Mouse (Mus musculus) liver, embryonic 12.5 days (tissue): ENCODE measurements at regions not wholly inside any gene's neighbourhood (a gene's known extent, or its start where the extent isn't known, plus 50 kb on each side); places are given as distances from the start of the nearest gene placed in this dataset.

Experiments used
- ATAC-seq: fragments of 200-750 bp; cut with Nextera tagmentation; 2 replicates; pipeline ENCODE4 v1.8.0; 2017; ENCODE audit warnings: moderate number of reproducible peaks, mild to moderate bottlenecking, moderate library complexity
- H3K27ac ChIP-seq: fragments of 300-500 bp; sonication (generic); 2 replicates; pipeline ENCODE4 v1.5.1; 2016; ENCODE audit warnings: mild to moderate bottlenecking
- H3K27me3 ChIP-seq: fragments of 300-500 bp; sonication (generic); replicated peaks from 2 replicates; pipeline ENCODE4 v1.6.1; 2016; ENCODE audit warnings: mild to moderate bottlenecking, moderate library complexity
- H3K36me3 ChIP-seq: fragments of 300-500 bp; sonication (generic); 2 replicates; pipeline ENCODE4 v1.6.1; 2016; ENCODE audit warnings: mild to moderate bottlenecking, moderate library complexity
- H3K4me1 ChIP-seq: fragments of 300-500 bp; sonication (generic); 2 replicates; pipeline ENCODE4 v1.6.1; 2016
- H3K4me2 ChIP-seq: fragments of 300-500 bp; sonication (generic); 2 replicates; pipeline ENCODE4 v1.6.1; 2016; ENCODE audit warnings: mild to moderate bottlenecking, moderate library complexity
- H3K4me3 ChIP-seq: fragments of 300-500 bp; sonication (generic); 2 replicates; pipeline ENCODE4 v1.5.1; 2016; ENCODE audit warnings: mild to moderate bottlenecking, moderate library complexity
- H3K9ac ChIP-seq: fragments of 300-500 bp; sonication (generic); 2 replicates; pipeline ENCODE4 v1.6.1; 2016; ENCODE audit warnings: mild to moderate bottlenecking, moderate library complexity
- H3K9me3 ChIP-seq: fragments of 300-500 bp; sonication (generic); replicated peaks from 2 replicates; pipeline ENCODE4 v1.6.1; 2016; ENCODE audit warnings: mild to moderate bottlenecking, moderate library complexity
- WGBS: fragments of 180-500 bp; shearing (Covaris S2); methylation state at CpG from one replicate; pipeline ENCODE4 v1.1.7; 2016; ENCODE audit not compliant: insufficient replicate concordance; 5-methylcytosine and 5-hydroxymethylcytosine counted together

- no peak overlapping the region for H3K4me3 ChIP-seq
- no peaks in the 10 kb centered on the region for H3K27me3 ChIP-seq
- no peak for ATAC-seq
- no peaks in the 10 kb centered on the region for H3K4me1 ChIP-seq
- H3K27ac ChIP-seq, result no peak overlapping the region
- WGBS, result 73% methylated on average over 19 of the region's 19 CpGs
- H3K4me2 ChIP-seq, result no peak overlapping the region
- no peak overlapping the region for H3K9ac ChIP-seq
- no peaks in the 10 kb centered on the region for H3K9me3 ChIP-seq
- H3K36me3 ChIP-seq, result no peaks in the 10 kb centered on the region
Measured at GRCm38 (mm10) chr3:157695128-157696075, 128.7 kb downstream of the Ptger3 start.
